Mouse (Mus musculus) hindbrain, postnatal 0 days (tissue): Measurements from ENCODE around the gene Gm48551. TPM values are rescaled to one million over a fixed set of nuclear protein-coding genes. Genes with fewer than 3 reads are reported as not detected.

Experiments used
- ATAC-seq: fragments of 200-750 bp; cut with Nextera tagmentation; 2 replicates; pipeline ENCODE4 v1.8.0; 2017; ENCODE audit warnings: mild to moderate bottlenecking, moderate TSS enrichment, moderate library complexity
- DNase-seq: peaks from one replicate; pipeline ENCODE4 v3.0.0-alpha.2; 2015; ENCODE audit warnings: low spot score
- H3K27ac ChIP-seq: fragments of 300-500 bp; sonication (generic); 2 replicates; pipeline ENCODE4 v1.5.1; 2014; ENCODE audit warnings: mild to moderate bottlenecking
- H3K27me3 ChIP-seq: fragments of 300-500 bp; sonication (generic); 2 replicates; pipeline ENCODE4 v1.6.1; 2014; ENCODE audit warnings: low read length, mixed read lengths; ENCODE audit not compliant: insufficient read depth
- H3K36me3 ChIP-seq: fragments of 300-500 bp; sonication (generic); 2 replicates; pipeline ENCODE4 v1.6.1; 2014; ENCODE audit warnings: low read length, mixed read lengths; ENCODE audit not compliant: insufficient read depth
- H3K4me1 ChIP-seq: fragments of 300-500 bp; sonication (generic); 2 replicates; pipeline ENCODE4 v1.6.1; 2014; ENCODE audit warnings: antibody characterized with exemption, low read length, mixed read lengths; ENCODE audit not compliant: insufficient read depth
- H3K4me2 ChIP-seq: fragments of 300-500 bp; sonication (generic); 2 replicates; pipeline ENCODE4 v1.6.1; 2014; ENCODE audit warnings: low read depth, mild to moderate bottlenecking, low read length, moderate library complexity, mixed read lengths
- H3K4me3 ChIP-seq: fragments of 300-500 bp; sonication (generic); 2 replicates; pipeline ENCODE4 v1.5.1; 2014; ENCODE audit warnings: low read length
- H3K9ac ChIP-seq: fragments of 300-500 bp; sonication (generic); replicated peaks from 2 replicates; pipeline ENCODE4 v1.6.1; 2014; ENCODE audit warnings: mild to moderate bottlenecking, low read length, moderate library complexity, mixed read lengths
- H3K9me3 ChIP-seq: fragments of 300-500 bp; sonication (generic); 2 replicates; pipeline ENCODE4 v1.6.1; 2016; ENCODE audit warnings: low read length, mixed read lengths
- CTCF ChIP-seq: IDR thresholded peaks from 2 replicates; pipeline ENCODE4 v1.5.1; 2016; ENCODE audit warnings: antibody characterized with exemption, control low read depth, low read depth
- WGBS: fragments of 180-500 bp; shearing (Covaris S2); extraction: QIAGEN DNeasy Blood & Tissue Kit; methylation state at CpG from one replicate; pipeline ENCODE4 v1.1.7; 2014; 5-methylcytosine and 5-hydroxymethylcytosine counted together
- polyA plus RNA-seq: library from polyadenylated mRNA; unstranded; fragments of >200 nt; fragmentation: Nextera tagmentation; extraction: Ambion mirVana; gene quantifications from 2 replicates; pipeline ENCODE4 v1.2.1, GENCODE M21; 2015
- total RNA-seq: library from RNA; depleted of rRNA; stranded (reverse); fragments of >200 nt; gene quantifications from 2 replicates; pipeline ENCODE4 v1.2.3, GENCODE M21; 2014

Gene Gm48551
- total and polyA plus RNA-seq, 2 experiments from 2014 or later: 3.3 to 5.3 TPM

DNA sequence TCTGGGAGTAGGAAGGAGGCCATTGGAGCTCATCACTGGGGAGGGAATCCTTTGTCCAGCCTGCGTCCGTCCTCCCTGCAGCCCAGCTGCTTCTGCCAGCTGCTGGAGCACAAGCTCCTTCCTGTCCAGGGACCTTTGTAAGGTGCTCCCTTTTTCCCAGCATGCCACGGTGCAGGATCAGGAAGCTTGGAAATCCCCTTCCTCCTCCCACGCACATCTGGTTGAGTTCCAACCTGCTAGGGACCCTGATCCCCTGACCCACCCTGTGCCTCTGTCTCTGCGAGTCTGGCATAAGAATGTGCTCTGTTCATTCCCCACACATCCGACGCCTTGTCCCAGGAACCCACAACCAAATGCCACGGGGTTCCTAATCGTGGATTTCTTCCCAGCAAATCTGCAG lies 26.7 kb downstream of the Gm48551 start:
- Histone ChIP-seq H3K4me2 (no peak overlapping the region), H3K36me3 (peaks cover 6% of the 10 kb centered on the region; the same call in 1 of the 2 replicates), H3K9ac (no peak overlapping the region), H3K4me1 (peaks cover 25% of the 10 kb centered on the region), H3K27me3 (no peaks in the 10 kb centered on the region), H3K27ac (peak overlapping the region; percentile 71), H3K9me3 (no peaks in the 10 kb centered on the region), H3K4me3 (no peak overlapping the region)
- TF ChIP-seq CTCF: no peak
- no peak for ATAC-seq
- DNase-seq: no peak
- 49% methylated on average over 9 of the region's 9 CpGs for WGBS

DNA sequence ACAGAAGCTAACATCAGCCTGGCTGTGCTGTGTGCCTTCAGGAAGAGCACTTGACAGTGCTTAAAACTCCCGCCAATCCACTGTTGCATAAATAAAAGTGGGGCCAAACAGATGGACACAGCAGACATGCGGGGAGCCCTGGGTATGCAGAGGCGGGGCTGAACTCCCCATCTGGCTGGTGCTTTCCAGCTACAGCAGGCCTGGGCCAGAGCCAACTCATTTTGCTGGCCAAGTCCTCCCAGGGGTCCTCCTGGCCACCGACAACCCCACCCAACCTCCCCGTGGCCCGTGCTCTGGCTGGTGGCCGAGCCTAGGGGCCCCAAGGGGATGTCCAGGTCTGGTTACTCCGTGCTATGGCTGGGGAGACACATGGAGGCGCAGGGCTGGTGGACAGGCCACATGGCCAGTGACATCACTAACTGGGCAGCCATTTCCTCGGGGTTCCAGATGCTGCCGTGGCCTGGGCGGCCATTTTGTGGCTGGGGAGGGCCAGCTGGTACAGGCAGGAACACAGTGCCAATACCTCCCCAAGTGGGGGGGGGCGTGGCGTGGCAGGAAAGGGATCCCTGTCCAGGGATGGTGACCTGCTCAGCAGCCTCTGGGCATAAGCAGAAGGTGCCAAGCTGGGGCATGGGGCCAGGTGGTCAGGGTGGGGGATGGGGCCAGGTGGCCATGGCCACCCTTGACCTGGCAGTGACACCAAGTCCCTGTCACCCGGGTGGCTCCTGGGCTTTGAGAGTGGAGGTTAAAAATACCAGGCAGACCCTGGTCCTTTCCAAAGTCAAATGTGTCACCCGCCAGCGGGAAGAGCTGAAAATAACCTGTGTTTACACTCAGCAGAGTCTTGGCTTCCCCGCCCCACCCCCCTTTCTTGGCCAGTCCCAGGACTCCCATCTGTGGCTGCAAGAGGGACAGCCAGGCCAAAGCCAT lies 27.5 kb downstream of the Gm48551 start:
- no peak for TF ChIP-seq CTCF
- 39% methylated on average over 18 of the region's 18 CpGs for WGBS
- peaks cover 6% of the 10 kb centered on the region; the same call in 1 of the 2 replicates for H3K36me3 ChIP-seq
- no peaks in the 10 kb centered on the region for H3K27me3 ChIP-seq
- no peak overlapping the region for H3K4me3 ChIP-seq
- DNase-seq: peak; percentile 83
- no peak overlapping the region for H3K4me2 ChIP-seq
- H3K9me3 ChIP-seq: no peaks in the 10 kb centered on the region
- peaks cover 26% of the 10 kb centered on the region for H3K4me1 ChIP-seq
- H3K9ac ChIP-seq: no peak overlapping the region
- peak overlapping the region; percentile 71 for H3K27ac ChIP-seq
- ATAC-seq: peak; percentile 60

DNA sequence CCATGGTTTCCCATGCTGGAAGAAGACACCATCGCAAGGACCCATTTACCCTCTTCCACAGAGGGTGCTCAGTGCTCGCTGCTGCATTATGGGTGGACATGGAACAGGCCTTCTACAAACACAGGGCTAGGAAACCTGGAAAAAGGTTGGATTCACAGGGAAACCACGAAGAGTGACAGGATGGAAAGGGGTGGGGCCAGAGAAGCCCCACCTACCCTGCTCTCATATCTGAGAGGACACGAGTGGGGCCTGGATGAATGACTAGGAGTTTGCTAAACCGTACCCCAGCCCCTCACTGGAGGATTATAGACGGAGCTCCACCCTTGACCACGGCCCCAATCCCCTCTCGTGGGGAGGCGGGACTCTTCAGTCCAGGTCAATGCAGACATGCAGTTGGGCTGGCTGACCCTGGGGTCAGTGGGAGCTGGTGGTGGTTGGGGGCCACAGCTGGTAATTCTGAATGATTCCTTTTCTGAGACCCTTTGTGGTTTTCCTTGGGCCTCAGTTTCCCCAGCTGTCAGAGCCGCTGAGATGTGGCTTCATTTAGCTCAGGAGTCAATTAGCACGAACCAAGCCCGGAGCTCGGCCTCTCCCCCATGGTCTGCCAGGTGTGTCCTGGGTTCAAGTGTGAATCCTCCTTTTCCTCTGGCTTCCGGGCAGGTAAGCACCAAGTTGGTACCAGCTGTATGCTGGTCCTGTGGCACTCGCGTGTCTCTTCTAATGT lies 28.5 kb downstream of the Gm48551 start:
- no peak for TF ChIP-seq CTCF
- Histone ChIP-seq H3K27ac (peak overlapping the region; percentile 71), H3K4me2 (no peak overlapping the region), H3K27me3 (no peaks in the 10 kb centered on the region), H3K9me3 (no peaks in the 10 kb centered on the region), H3K4me3 (no peak overlapping the region), H3K9ac (no peak overlapping the region), H3K36me3 (peaks cover 4% of the 10 kb centered on the region; the same call in 1 of the 2 replicates), H3K4me1 (peaks cover 27% of the 10 kb centered on the region; the same call in 1 of the 2 replicates)
- DNase-seq: no peak
- no peak for ATAC-seq
- 75% methylated on average over 16 of the region's 16 CpGs for WGBS

DNA sequence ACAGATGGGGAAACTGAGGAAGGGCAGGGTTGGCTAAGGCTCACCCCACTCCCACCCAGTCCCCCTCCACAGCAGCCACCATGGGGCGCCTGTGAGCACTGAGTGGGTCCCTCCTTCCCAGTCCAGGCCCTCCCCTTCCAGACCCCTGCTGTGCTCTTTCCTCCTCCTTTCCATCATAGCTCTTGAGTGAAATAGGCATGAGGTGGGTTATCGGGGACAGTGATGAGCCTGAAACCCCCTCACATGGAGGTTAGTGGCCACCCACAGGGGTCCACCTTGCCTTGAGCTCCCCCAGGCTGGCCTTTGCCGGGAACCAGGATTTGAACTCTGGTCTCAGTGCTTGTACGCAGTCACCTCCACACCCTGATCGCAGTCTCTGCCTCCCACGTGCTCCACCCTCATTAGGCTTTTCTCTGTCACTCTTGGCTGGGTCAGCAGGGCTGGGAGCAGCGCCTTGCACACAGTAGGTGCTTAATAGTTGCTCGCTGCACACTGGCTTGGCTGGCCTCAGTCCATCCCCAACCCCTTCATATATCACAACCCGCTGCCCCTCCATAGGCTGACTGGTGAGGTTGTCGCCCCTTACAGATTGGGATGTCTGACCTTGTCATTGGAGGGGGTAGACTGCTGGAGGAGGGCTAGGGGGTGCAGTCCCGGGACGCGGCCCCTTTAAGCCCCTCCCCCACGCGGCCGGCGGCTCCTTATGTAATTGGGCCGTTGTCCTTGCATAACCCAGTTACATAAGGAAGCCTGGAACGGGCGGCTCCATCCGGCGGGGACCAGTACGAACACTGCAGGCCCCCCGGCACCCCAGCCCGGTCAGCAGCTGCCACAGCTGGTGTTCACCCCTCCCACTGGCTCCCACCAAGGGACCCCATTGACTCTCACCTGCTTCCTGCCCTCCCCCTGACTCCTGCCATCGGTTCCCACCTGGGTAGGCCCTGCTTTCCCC lies 29.3 kb downstream of the Gm48551 start:
- Histone ChIP-seq H3K4me2 (no peak overlapping the region), H3K4me3 (no peak overlapping the region), H3K4me1 (peaks cover 31% of the 10 kb centered on the region), H3K9ac (no peak overlapping the region), H3K27ac (peak overlapping the region; percentile 71; the same call in 1 of the 2 replicates), H3K27me3 (no peaks in the 10 kb centered on the region), H3K36me3 (no peaks in the 10 kb centered on the region), H3K9me3 (no peaks in the 10 kb centered on the region)
- no peak for ATAC-seq
- DNase-seq: peak; percentile 58
- no peak for TF ChIP-seq CTCF
- 29% methylated on average over 26 of the region's 26 CpGs for WGBS

DNA sequence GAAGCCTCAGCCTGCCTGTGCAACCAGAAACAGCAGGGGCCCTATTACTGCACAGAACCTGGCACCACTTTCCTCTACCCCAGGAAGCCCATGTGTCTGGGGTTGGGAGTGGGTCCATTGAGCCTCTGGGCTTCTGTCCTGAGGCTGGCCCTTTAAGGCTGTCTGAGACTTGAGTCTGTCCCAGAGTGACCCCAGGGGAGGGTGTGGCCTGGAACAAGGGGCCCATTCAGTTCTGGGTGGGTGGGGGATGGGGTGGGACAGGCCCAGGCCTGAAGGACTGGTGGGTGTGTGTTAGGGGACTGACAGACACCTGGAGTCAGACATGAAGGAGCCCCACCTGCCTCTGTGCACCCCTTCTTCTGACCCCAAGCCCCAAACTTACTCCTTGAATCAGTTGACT lies 30.4 kb downstream of the Gm48551 start:
- Histone ChIP-seq H3K9me3 (no peaks in the 10 kb centered on the region), H3K27ac (peak overlapping the region; percentile 71; the same call in 1 of the 2 replicates), H3K4me3 (no peak overlapping the region), H3K27me3 (no peaks in the 10 kb centered on the region), H3K36me3 (no peaks in the 10 kb centered on the region), H3K4me1 (peaks cover 36% of the 10 kb centered on the region), H3K9ac (no peak overlapping the region), H3K4me2 (no peak overlapping the region)
- DNase-seq (peak; percentile 54), ATAC-seq (no peak)
- no peak for TF ChIP-seq CTCF

DNA sequence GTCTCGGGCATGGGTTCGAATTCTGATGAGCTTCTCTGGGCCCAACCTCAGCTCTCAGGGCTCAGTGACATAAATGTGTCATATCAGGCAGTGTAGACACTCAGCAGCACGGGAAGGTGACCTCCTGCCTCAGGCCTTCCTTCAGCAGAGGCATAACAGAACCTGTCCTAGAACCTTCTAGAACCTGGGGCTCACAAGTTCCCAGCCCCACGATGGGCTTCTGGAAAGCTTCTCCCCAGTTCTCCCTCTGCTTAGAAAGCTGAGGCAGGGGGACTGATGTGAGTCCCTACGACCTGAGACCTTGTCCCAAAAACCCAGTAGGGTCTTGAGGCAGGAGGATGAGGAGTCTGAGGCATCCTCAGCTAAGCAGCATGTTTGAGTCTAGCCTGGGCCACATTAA lies 30.9 kb downstream of the Gm48551 start:
- WGBS: 80% methylated on average over 5 of the region's 5 CpGs

More for the DNA sequence above, 30.9 kb downstream of the Gm48551 start:
- ATAC-seq (no peak), DNase-seq (no peak)
- H3K36me3 ChIP-seq: no peaks in the 10 kb centered on the region
- TF ChIP-seq CTCF: no peak
- peak overlapping the region; percentile 12; the same call in 1 of the 2 replicates for H3K27ac ChIP-seq
- no peaks in the 10 kb centered on the region for H3K27me3 ChIP-seq
- H3K4me2 ChIP-seq: no peak overlapping the region
- H3K4me3 ChIP-seq: no peak overlapping the region
- no peaks in the 10 kb centered on the region for H3K9me3 ChIP-seq
- peaks cover 36% of the 10 kb centered on the region for H3K4me1 ChIP-seq
- H3K9ac ChIP-seq: no peak overlapping the region
